Mouse (Mus musculus): ENCODE results near the gene Btg1. TPM values are rescaled to one million over a fixed set of nuclear protein-coding genes. Genes with fewer than 3 reads are reported as not detected.

Btg1 gene
- polyA plus RNA-seq, 1 experiment from 2014 or later = 71.9 TPM

DNA sequence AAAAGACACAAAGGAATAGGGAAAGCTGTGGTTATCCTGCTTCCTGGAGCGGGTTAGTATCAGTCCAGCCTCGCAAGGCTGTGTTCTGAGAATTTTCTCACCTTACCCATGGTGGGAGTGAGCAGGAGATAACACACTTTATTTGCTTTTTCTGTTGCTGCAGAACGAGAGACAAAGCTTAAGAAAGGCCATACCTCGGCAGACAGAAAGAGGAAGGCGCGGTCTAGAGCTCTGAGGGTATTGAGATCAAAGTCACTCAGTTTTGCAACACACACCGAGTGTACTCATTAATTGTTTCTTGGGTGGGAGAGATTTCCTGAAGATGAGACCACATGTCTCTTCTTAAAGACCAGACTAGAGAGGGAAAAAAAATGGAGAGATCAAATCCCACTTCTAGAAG, 37.8 kb downstream of the Btg1 start:
- H3K27ac ChIP-seq = no peak overlapping the region
- no peaks in the 10 kb centered on the region for H3K36me3 ChIP-seq
- H3K4me2 ChIP-seq (replicated peaks) = no peak overlapping the region
- ATAC-seq (ENCODE audit: insufficient number of reproducible peaks, insufficient read depth, low FRiP score, low TSS enrichment) = no peak
- H3K4me1 ChIP-seq = no peaks in the 10 kb centered on the region
- H3K9me3 ChIP-seq = no peaks in the 10 kb centered on the region
- H3K9ac ChIP-seq = no peak overlapping the region
- no peak overlapping the region for H3K4me3 ChIP-seq
- H3K27me3 ChIP-seq = no peaks in the 10 kb centered on the region
- 75% methylated on average over 7 of the region's 7 CpGs for WGBS

- H3K36me3 ChIP-seq = no peaks in the 10 kb centered on the region
- H3K4me2 ChIP-seq (replicated peaks) = no peak overlapping the region
- H3K9ac ChIP-seq = no peak overlapping the region
- H3K4me3 ChIP-seq = no peak overlapping the region
- H3K27me3 ChIP-seq = no peaks in the 10 kb centered on the region
- no peaks in the 10 kb centered on the region for H3K9me3 ChIP-seq
- no peak overlapping the region for H3K27ac ChIP-seq
- ATAC-seq (ENCODE audit: insufficient number of reproducible peaks, insufficient read depth, low FRiP score, low TSS enrichment) = no peak
- H3K4me1 ChIP-seq = no peaks in the 10 kb centered on the region
- 52% methylated on average over 2 of the region's 2 CpGs for WGBS
Observed at GRCm38 (mm10) chr10:96655066-96655465, 38.3 kb downstream of the Btg1 start.

DNA sequence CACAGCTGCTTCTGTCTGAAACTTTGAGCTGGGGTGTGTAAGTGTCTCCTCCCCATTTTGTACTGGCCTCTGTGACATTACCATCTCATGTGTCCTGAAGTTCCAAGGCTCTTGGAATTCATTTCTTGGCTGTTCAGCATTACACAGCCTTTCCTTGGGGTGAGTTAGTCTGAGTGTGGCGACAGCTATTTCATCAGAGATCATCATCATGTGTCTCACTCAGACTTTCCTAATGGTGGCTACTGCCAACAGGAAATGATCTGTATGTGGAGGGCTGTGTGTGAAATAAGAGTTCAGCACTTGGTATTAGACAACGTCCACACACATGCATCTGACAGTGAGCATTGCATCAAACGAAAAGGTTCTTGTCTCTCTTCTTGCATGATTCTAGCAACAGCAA, 39.4 kb downstream of the Btg1 start:
- Histone ChIP-seq H3K9me3 (no peaks in the 10 kb centered on the region), H3K36me3 (no peaks in the 10 kb centered on the region), H3K9ac (no peak overlapping the region), H3K4me3 (no peak overlapping the region), H3K4me1 (no peaks in the 10 kb centered on the region), H3K27ac (no peak overlapping the region), H3K27me3 (no peaks in the 10 kb centered on the region), H3K4me2 (replicated peaks) (no peak overlapping the region)
- WGBS = 85% methylated on average over 3 of the region's 3 CpGs
- no peak for ATAC-seq (ENCODE audit: insufficient number of reproducible peaks, insufficient read depth, low FRiP score, low TSS enrichment)

DNA sequence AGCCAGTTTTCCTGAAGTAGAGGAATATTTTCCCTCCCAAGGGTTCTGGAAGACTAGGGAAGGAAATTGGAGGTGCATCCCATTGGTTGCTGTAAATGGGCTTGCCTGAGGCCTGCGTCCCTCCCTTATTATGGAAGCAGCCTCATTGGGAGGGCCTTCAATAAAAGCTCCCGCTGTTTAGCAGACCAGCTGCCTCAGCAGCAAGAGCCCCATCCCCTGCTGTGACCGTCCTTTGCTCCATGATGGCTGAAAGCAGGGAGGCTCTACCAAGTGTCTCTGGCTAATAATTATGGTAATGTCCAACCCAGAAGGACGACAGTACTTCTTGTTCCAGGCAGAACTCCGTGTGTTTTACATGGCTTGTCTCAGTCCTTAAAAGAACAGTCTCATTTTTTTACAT, 42.1 kb downstream of the Btg1 start:
- no peak for ATAC-seq (ENCODE audit: insufficient number of reproducible peaks, insufficient read depth, low FRiP score, low TSS enrichment)
- no peak overlapping the region for H3K9ac ChIP-seq
- no peaks in the 10 kb centered on the region for H3K27me3 ChIP-seq
- WGBS = 18% methylated on average over 5 of the region's 5 CpGs
- H3K4me1 ChIP-seq = no peaks in the 10 kb centered on the region
- no peak overlapping the region for H3K27ac ChIP-seq
- H3K9me3 ChIP-seq = no peaks in the 10 kb centered on the region
- no peak overlapping the region for H3K4me2 ChIP-seq (replicated peaks)
- no peak overlapping the region for H3K4me3 ChIP-seq
- H3K36me3 ChIP-seq = no peaks in the 10 kb centered on the region

DNA sequence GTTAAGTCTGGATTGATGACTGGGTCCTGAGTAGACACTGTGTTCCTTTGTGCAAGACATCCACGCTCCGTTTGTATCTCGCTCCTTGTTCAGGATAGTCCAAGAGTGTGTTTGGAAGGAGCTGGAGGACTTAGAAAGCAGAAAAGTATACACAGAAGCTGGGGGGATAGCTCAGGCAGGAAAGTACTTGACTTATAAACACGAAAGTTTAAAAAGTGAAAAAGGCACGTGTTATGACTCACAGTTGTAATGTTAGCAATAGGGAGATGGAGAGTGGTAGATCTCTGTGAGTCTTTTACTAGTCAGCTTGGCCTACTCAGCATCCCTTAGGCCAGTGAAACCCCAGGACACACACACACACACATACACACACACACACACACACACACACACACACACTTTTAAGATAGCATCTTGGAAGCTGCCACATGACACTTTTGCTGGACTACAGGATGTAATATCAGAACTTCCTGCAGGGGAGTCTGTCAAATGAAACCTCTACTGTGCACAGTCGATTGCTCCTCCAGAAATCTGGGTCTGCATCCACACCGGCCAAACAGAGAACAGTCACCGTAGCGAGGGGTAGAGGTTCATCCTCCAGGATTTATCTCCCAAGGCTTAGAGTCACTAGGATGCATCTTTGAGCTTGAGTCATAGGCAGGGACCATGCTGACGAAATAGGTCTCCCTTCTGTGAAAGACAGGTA, 43.6 kb downstream of the Btg1 start:
- Histone ChIP-seq H3K27ac (no peak overlapping the region), H3K4me1 (no peaks in the 10 kb centered on the region), H3K9me3 (no peaks in the 10 kb centered on the region), H3K36me3 (no peaks in the 10 kb centered on the region), H3K9ac (no peak overlapping the region), H3K4me3 (no peak overlapping the region), H3K27me3 (no peaks in the 10 kb centered on the region), H3K4me2 (replicated peaks) (no peak overlapping the region)
- no peak for ATAC-seq (ENCODE audit: insufficient number of reproducible peaks, insufficient read depth, low FRiP score, low TSS enrichment)
- 86% methylated on average over 10 of the region's 10 CpGs for WGBS

DNA sequence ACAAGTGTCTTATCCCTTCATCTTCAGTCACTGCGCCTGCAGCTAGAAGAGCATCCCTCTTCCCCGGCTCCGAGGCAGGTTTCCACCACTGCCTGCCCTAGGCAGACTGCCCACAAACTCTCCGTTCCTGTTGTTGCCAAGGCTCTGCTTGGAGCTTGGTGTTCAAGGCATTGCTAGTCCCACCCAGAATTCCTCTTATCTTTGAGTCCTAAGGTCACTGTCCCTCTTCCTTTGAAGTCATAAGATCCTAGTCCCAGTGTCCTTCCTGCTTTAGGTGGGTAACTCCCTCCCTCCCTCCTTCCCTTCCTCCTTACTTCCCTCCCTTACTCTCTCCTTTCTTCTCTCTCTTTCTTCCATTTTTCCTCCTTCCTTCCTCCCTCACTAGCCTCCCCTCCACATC, 46.2 kb downstream of the Btg1 start:
- Histone ChIP-seq H3K27ac (no peak overlapping the region), H3K4me1 (no peaks in the 10 kb centered on the region), H3K36me3 (no peaks in the 10 kb centered on the region), H3K27me3 (no peaks in the 10 kb centered on the region), H3K4me2 (replicated peaks) (no peak overlapping the region), H3K9ac (no peak overlapping the region), H3K4me3 (no peak overlapping the region), H3K9me3 (no peaks in the 10 kb centered on the region)
- no peak for ATAC-seq (ENCODE audit: insufficient number of reproducible peaks, insufficient read depth, low FRiP score, low TSS enrichment)
- 82% methylated on average over 4 of the region's 4 CpGs for WGBS

DNA sequence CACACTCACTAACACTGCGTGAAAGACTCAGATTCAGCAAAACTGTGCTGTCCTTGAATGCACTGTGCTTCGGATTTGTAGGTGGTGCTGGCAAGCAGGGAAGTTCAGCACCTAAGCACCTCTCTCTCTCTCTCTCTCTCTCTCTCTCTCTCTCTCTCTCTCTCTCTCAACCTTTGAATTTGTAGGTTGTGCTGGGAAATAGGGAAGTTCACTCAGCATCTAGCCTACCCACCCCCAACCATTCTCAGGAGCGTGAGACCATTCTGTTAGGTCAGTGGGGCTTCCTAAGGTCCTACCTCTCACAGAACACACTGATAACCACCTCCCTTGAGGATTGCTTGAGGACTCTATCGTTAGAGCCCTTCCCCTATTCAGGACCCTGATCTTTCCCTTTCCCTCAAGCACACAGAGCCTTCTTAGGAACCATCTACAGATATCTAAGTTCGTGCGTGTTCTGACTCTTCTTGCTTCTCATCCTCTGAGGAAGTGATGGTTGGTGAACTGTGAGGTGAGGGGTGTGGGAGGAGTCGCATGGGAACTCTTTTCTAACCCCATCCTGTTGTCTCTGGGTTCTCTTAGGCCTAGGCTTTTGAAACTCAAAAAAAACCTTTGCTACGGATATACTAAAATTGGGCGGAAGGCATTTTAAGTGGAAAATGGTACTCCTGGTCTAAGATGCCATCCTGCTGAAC, 47.1 kb downstream of the Btg1 start:
- ATAC-seq (ENCODE audit: insufficient number of reproducible peaks, insufficient read depth, low FRiP score, low TSS enrichment) = no peak
- Histone ChIP-seq H3K4me2 (replicated peaks) (no peak overlapping the region), H3K27ac (no peak overlapping the region), H3K27me3 (no peaks in the 10 kb centered on the region), H3K9ac (no peak overlapping the region), H3K4me1 (no peaks in the 10 kb centered on the region), H3K4me3 (no peak overlapping the region), H3K9me3 (no peaks in the 10 kb centered on the region), H3K36me3 (no peaks in the 10 kb centered on the region)
- 91% methylated on average over 9 of the region's 9 CpGs for WGBS

Data from embryonic facial prominence, embryonic 12.5 days (tissue).